Comparison of ENCODE assay signal across 8 mouse cellular contexts in genomic region chr11:104468751-104469268, GRCm38 (mm10). TPM values are rescaled to one million over a fixed set of nuclear protein-coding genes. Genes with fewer than 3 reads are reported as not detected.
A peak's percentile ranks its signal among the peaks of the same experiment; 100 is the strongest.
DNase-seq lines count a peak whose midpoint lies in the region; ATAC-seq and TF ChIP-seq lines count a peak whose summit lies in the region.

TSS of gene Kansl1 (minus strand) at chr11:104468861.

- DNase-seq in layer of hippocampus, adult 2 months (ENCODE audit: low spot score in 2 of 2): no peak
- no peak for DNase-seq in layer of hippocampus, adult 9-10 months (ENCODE audit: low spot score)
- peak; percentile 43 for DNase-seq in embryonic facial prominence, embryonic 11.5 days (ENCODE audit: low spot score)
- peak; percentile 59 to 71 for DNase-seq in kidney, postnatal 4 days
- peak; percentile 45 for DNase-seq in lung, postnatal 0 days (ENCODE audit: low spot score)
- peak; percentile 32 for DNase-seq in splenic B cell, adult 2 months (ENCODE audit: low read depth, low spot score)

- no peak for ATAC-seq in activated CD4-positive, CD25-positive, alpha-beta regulatory T cell, adult 4 months
- ATAC-seq in embryonic facial prominence, embryonic 11.5 days (replicated peaks; ENCODE audit: insufficient number of reproducible peaks, low FRiP score, low TSS enrichment, low read depth): peak; percentile 80
- ATAC-seq in heart, embryonic 11.5 days (replicated peaks; ENCODE audit: insufficient number of reproducible peaks, low FRiP score, low TSS enrichment): peak; percentile 83
- ATAC-seq in lung, postnatal 0 days: peak; percentile 85

- WGBS in embryonic facial prominence, embryonic 11.5 days: 1% methylated on average over 37 of the region's 69 CpGs
- WGBS in heart, embryonic 11.5 days (ENCODE audit: insufficient replicate concordance): under 1% methylated on average over 60 of the region's 69 CpGs
- 5% methylated on average over 42 of the region's 69 CpGs for WGBS in lung, postnatal 0 days

- H3K4me1 ChIP-seq in embryonic facial prominence, embryonic 11.5 days (ENCODE audit: control insufficient read depth, insufficient read depth, low read length): no peaks in the 10 kb centered on the region
- H3K4me1 ChIP-seq in heart, embryonic 11.5 days (ENCODE audit: control insufficient read depth, insufficient read depth, low read length): 0 out of 2 replicates have a peak, but pooled peaks cover 3% of the 10 kb centered on the region
- H3K4me1 ChIP-seq in lung, postnatal 0 days (ENCODE audit: insufficient read depth, low read depth, low read length): no peaks in the 10 kb centered on the region

- no peaks in the 10 kb centered on the region for H3K9me3 ChIP-seq in embryonic facial prominence, embryonic 11.5 days (replicated peaks; ENCODE audit: control insufficient read depth, low read length)
- H3K9me3 ChIP-seq in heart, embryonic 11.5 days (replicated peaks; ENCODE audit: control insufficient read depth, low read length): no peaks in the 10 kb centered on the region
- H3K9me3 ChIP-seq in lung, postnatal 0 days (ENCODE audit: low read length): no peaks in the 10 kb centered on the region

- no peaks in the 10 kb centered on the region for H3K27me3 ChIP-seq in embryonic facial prominence, embryonic 11.5 days (ENCODE audit: control insufficient read depth, insufficient read depth, low read length)
- no peaks in the 10 kb centered on the region for H3K27me3 ChIP-seq in heart, embryonic 11.5 days (ENCODE audit: control insufficient read depth, insufficient read depth, low read length)
- H3K27me3 ChIP-seq in lung, postnatal 0 days (replicated peaks; ENCODE audit: insufficient read depth, low read length): no peaks in the 10 kb centered on the region
- no peaks in the 10 kb centered on the region for H3K27me3 ChIP-seq in splenic B cell, adult 2 months (ENCODE audit: control insufficient read depth, insufficient read depth, low read length, poor library complexity, severe bottlenecking)

- peak within 1 kb of the TSS; percentile 88 for H3K27ac ChIP-seq in layer of hippocampus, adult 2 months
- H3K27ac ChIP-seq in embryonic facial prominence, embryonic 11.5 days (replicated peaks; ENCODE audit: low read depth, low read length): peak within 1 kb of the TSS; percentile 38
- peak within 1 kb of the TSS; percentile 54 for H3K27ac ChIP-seq in heart, embryonic 11.5 days (ENCODE audit: low read depth, low read length)
- peak within 1 kb of the TSS; percentile 47 for H3K27ac ChIP-seq in lung, postnatal 0 days (ENCODE audit: low read length)

- no peak for TF ChIP-seq CTCF in layer of hippocampus, adult 2 months (conservative IDR thresholded peaks at IDR 0.05)
- no peak for TF ChIP-seq CTCF in lung, postnatal 0 days (IDR thresholded peaks at IDR 0.05)

- peak within 1 kb of the TSS; percentile 95 for H3K9ac ChIP-seq in embryonic facial prominence, embryonic 11.5 days (replicated peaks; ENCODE audit: low read length)
- peak within 1 kb of the TSS; percentile 96 for H3K9ac ChIP-seq in heart, embryonic 11.5 days (ENCODE audit: low read depth, low read length)
- H3K9ac ChIP-seq in lung, postnatal 0 days (replicated peaks; ENCODE audit: low read depth): peak within 1 kb of the TSS; percentile 94

- peak within 1 kb of the TSS; percentile 76 for H3K4me3 ChIP-seq in layer of hippocampus, adult 2 months
- peak within 1 kb of the TSS; percentile 90 for H3K4me3 ChIP-seq in embryonic facial prominence, embryonic 11.5 days (ENCODE audit: low read depth, low read length)
- H3K4me3 ChIP-seq in heart, embryonic 11.5 days (ENCODE audit: low read depth, low read length): peak within 1 kb of the TSS; percentile 98
- peak within 1 kb of the TSS; percentile 98 for H3K4me3 ChIP-seq in lung, postnatal 0 days (ENCODE audit: low read depth, low read length)

- no peak for TF ChIP-seq EP300 in lung, postnatal 0 days (IDR thresholded peaks at IDR 0.05)

- H3K36me3 ChIP-seq in embryonic facial prominence, embryonic 11.5 days (replicated peaks; ENCODE audit: control insufficient read depth, insufficient read depth, low read depth, low read length): no peaks in the 10 kb centered on the region
- no peaks in the 10 kb centered on the region for H3K36me3 ChIP-seq in heart, embryonic 11.5 days (ENCODE audit: control insufficient read depth, insufficient read depth, low read length)
- H3K36me3 ChIP-seq in lung, postnatal 0 days (ENCODE audit: insufficient read depth, low read length): no peaks in the 10 kb centered on the region
- no peaks in the 10 kb centered on the region for H3K36me3 ChIP-seq in splenic B cell, adult 2 months (ENCODE audit: control insufficient read depth, insufficient read depth, low read length, poor library complexity, severe bottlenecking)

- peak within 1 kb of the TSS; percentile 65 for H3K4me2 ChIP-seq in embryonic facial prominence, embryonic 11.5 days (ENCODE audit: low read depth, low read length)
- peak within 1 kb of the TSS; percentile 85 for H3K4me2 ChIP-seq in heart, embryonic 11.5 days
- H3K4me2 ChIP-seq in lung, postnatal 0 days (replicated peaks; ENCODE audit: low read depth, low read length): peak within 1 kb of the TSS; percentile 92

RNA-seq across cellular contexts. Expression of gene Kansl1, which starts in this region (rescaled TPM):
- total RNA-seq in layer of hippocampus, adult 2 months (2021): 10 to 100 TPM; 69.9 to 70.5 TPM
- 10 to 100 TPM; 35.2 to 43.0 TPM for polyA plus RNA-seq in activated CD4-positive, CD25-positive, alpha-beta regulatory T cell, adult 4 months (2017; shearing (Covaris generic))
- polyA plus RNA-seq in embryonic facial prominence, embryonic 11.5 days (2014; fragmentation: Nextera tagmentation; extraction: Ambion mirVana): 33.2 and 33.3 TPM in 2 replicates
- polyA plus RNA-seq in heart, embryonic 11.5 days (2014; fragmentation: Nextera tagmentation; extraction: Ambion mirVana): 16.6 TPM in 2 replicates
- 11.0 and 12.8 TPM in 2 replicates for polyA plus RNA-seq in lung, postnatal 0 days (2015; fragmentation: Nextera tagmentation; extraction: Ambion mirVana)

Comparison
In these comparisons a context has a peak if more than half of its experiments do, and no peak if none do; other contexts are left out.
1. DNase-seq: peak in embryonic facial prominence, embryonic 11.5 days (single experiment), kidney, postnatal 4 days (2 of 2), lung, postnatal 0 days (single experiment) and splenic B cell, adult 2 months (single experiment); none in layer of hippocampus, adult 2 months (0 of 2) and layer of hippocampus, adult 9-10 months (single experiment).
2. H3K27ac ChIP-seq: peak in every context shown above with its lines; median percentile 88 in layer of hippocampus, adult 2 months; 54 in heart, embryonic 11.5 days; 47 in lung, postnatal 0 days; 38 in embryonic facial prominence, embryonic 11.5 days.
3. Peak in every context shown above with its lines, with median percentiles within 50 percentile points of each other: H3K4me3 ChIP-seq, H3K4me2 ChIP-seq and H3K9ac ChIP-seq.